Mouse (Mus musculus) frontal cortex, adult (tissue): ENCODE data around the gene Man1a.

Experiments
- ATAC-seq: cut with Nextera tagmentation; 2 replicates; pipeline ENCODE4 v1.9.2; 2017; ENCODE audit warnings: mild to moderate bottlenecking, moderate library complexity, mixed read lengths; ENCODE audit not compliant: low TSS enrichment

The Man1a gene

GRCm38 (mm10) chr10:54014116-54014758, 62.2 kb downstream of the Man1a start:
- ATAC-seq: 0 out of 2 replicates have a peak, but pooled peaks have one; percentile 9

- no peak for ATAC-seq
These were observed 63.1 kb downstream of the Man1a start for GRCm38 (mm10) chr10:54013143-54013791.

GRCm38 (mm10) chr10:54009154-54009553, 67.3 kb downstream of the Man1a start:
- ATAC-seq: no peak

- peak; percentile 64; the same call in 1 of the 2 replicates for ATAC-seq
These were observed 69.5 kb downstream of the Man1a start for GRCm38 (mm10) chr10:54006868-54007267.

GRCm38 (mm10) chr10:54005847-54006246, 70.6 kb downstream of the Man1a start:
- no peak for ATAC-seq

GRCm38 (mm10) chr10:54002936-54003335, 73.5 kb downstream of the Man1a start:
- no peak for ATAC-seq

GRCm38 (mm10) chr10:53997301-53997700, 79.1 kb downstream of the Man1a start:
- ATAC-seq: no peak

- ATAC-seq: peak; percentile 23; the same call in 1 of the 2 replicates
These were observed 80.2 kb downstream of the Man1a start for GRCm38 (mm10) chr10:53996216-53996615.

GRCm38 (mm10) chr10:53994591-53994990, 81.8 kb downstream of the Man1a start:
- ATAC-seq: no peak

GRCm38 (mm10) chr10:53990434-53990833, 86.0 kb downstream of the Man1a start:
- ATAC-seq: no peak

GRCm38 (mm10) chr10:53984894-53985293, 91.5 kb downstream of the Man1a start:
- ATAC-seq: no peak

- ATAC-seq: peak; percentile 72; the same call in 1 of the 2 replicates
These were observed 92.3 kb downstream of the Man1a start for GRCm38 (mm10) chr10:53984086-53984485.

- peak; percentile 85 for ATAC-seq
These were observed 97.8 kb downstream of the Man1a start for GRCm38 (mm10) chr10:53978647-53979046.

GRCm38 (mm10) chr10:53974180-53974579, 102.2 kb downstream of the Man1a start:
- ATAC-seq: no peak

GRCm38 (mm10) chr10:53959759-53960158, 116.7 kb downstream of the Man1a start:
- no peak for ATAC-seq

- no peak for ATAC-seq
These were observed 134.8 kb downstream of the Man1a start for GRCm38 (mm10) chr10:53941597-53941996.

- no peak for ATAC-seq
These were observed 138.2 kb downstream of the Man1a start for GRCm38 (mm10) chr10:53938199-53938598.

GRCm38 (mm10) chr10:53936078-53936477, 140.3 kb downstream of the Man1a start:
- ATAC-seq: no peak

- ATAC-seq: no peak
These were observed 146.5 kb downstream of the Man1a start for GRCm38 (mm10) chr10:53929722-53930500.

GRCm38 (mm10) chr10:53927904-53928303, 148.5 kb downstream of the Man1a start:
- no peak for ATAC-seq

GRCm38 (mm10) chr10:53925456-53925855, 151.0 kb downstream of the Man1a start:
- peak; percentile 56 for ATAC-seq

- ATAC-seq: no peak
These were observed 154.2 kb downstream of the Man1a start for GRCm38 (mm10) chr10:53922236-53922635.

GRCm38 (mm10) chr10:53917517-53917916, 158.9 kb downstream of the Man1a start:
- ATAC-seq: no peak
